Mouse (Mus musculus) mammary gland, adult 2 months (tissue): ENCODE results near the gene Slc10a1. TPM values are rescaled to one million over a fixed set of nuclear protein-coding genes. Genes with fewer than 3 reads are reported as not detected.

Experiments used
- polyA plus RNA-seq: library from polyadenylated mRNA; depleted of rRNA; stranded (reverse); fragments of >200 nt; gene quantifications from 2 replicates; pipeline ENCODE4 v1.2.3, GENCODE M21; 2012; ENCODE audit warnings: low replicate concordance; rRNA removed

Gene Slc10a1
- 3.7 TPM in 1 of 2 replicates, not detected in the other for polyA plus RNA-seq

DNA sequence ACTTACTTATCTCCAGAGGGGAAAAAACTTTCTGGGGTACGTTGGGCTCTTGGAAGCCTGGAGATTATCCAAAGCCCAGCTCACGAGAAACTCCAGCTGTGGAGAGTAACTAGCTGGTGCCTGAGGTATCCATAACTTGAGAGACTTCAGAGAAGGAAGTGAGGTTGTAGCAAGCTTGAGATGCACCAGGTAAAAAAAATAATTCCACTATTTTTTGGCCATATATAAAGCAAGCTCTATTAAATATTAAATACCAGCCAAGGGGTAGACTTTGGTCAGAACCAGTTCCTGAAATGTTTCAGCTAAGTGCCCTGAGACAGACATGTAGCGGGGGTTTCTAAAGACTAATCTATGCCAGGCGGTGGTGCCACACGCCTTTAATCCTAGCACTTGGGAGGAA is at the start of gene Slc10a1:
Gene Slc10a1, minus strand, starts transcription at position 101 of the 400 bp plus-strand sequence.

DNA sequence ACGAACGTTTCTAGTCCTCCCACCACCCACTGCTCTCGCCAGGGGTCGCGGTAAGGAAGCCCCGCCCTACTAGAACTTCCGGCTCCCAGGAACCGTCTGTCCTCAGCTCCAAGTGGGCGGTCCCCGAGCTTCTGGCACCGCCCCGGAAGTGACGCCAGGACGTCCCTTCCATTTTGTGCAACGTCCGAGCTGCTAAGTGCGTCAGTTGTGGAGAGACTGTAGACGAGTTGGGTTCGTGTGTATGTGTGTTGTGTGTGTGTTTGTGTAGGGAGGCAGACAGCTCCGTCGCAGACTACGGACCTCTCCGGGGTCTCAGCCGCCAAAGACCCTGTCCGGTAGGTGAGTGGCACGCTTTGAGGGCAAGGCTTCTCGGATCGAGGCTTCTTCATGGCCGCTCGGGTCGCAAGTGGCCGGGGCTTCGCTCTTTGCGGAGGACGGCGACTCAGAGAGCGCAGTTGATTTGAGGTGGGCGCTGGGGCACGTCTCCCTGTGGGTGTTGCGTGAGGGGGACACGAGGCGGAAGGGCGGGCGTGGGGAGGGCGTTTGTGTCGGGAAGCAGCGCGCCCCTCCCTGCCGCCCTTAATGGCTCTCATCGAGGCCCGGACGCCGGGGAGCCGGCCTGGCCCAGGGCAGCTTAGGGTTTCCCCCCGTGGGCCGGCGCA is 23.0 kb downstream of the Slc10a1 start, which contains the start of gene Srsf5:
Gene Srsf5, plus strand, starts transcription at position 171 of the 662 bp plus-strand sequence.

Other genes starting within 250 kb of the Slc10a1 start
- 0.02 TPM in 1 of 2 replicates, not detected in the other for gene Ccdc177, start 208.0 kb downstream of the Slc10a1 start, polyA plus RNA-seq
- 47.4 and 57.9 TPM in 2 replicates for gene Susd6, start 178.2 kb downstream of the Slc10a1 start, polyA plus RNA-seq
- 208 and 247 TPM in 2 replicates for gene Srsf5, start 23.2 kb downstream of the Slc10a1 start, polyA plus RNA-seq
- 72.0 and 75.0 TPM in 2 replicates for gene Smoc1, start 58.1 kb upstream of the Slc10a1 start, polyA plus RNA-seq